Mouse (Mus musculus) kidney, adult 8-10 months (tissue): ENCODE measurements around the gene Nrsn2.

Experiments used
- DNase-seq, 2 experiments: peaks; one replicate each; pipeline ENCODE4 v3.0.0; 2022

Nrsn2 gene

DNA sequence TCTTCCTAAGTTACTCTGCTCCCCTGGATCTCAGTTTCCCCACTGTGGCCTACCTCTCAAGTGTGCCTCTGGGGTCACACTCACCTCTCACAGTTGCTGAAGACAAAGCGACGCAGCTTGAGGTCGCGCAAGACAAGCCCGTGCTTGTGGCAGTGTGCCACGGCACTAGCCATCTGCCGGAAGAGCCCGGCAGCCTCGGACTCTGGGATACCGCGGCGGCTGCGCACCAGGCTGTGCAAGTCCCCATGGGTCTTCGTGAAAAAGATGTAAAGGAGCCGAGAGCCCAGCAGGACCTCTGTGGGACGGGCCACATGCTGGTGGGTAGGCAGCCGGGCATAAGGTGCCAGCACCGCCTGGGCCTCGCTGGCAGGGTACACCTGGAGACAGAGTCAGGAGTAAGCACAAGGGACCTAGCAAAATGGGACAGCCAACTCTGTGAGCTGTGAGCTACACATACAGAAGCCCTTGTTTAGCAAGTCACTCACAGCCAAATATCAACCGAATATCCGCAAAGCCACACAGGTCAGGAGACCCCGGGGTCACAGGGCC lies 36.7 kb downstream of the Nrsn2 start:
- DNase-seq: no peak

GRCm38 (mm10) chr2:152338319-152338718 lies 38.1 kb downstream of the Nrsn2 start:
- DNase-seq: no peak

GRCm38 (mm10) chr2:152337591-152338212 lies 38.7 kb downstream of the Nrsn2 start:
- DNase-seq: peak in 1 of 2 experiments; percentile 19

- DNase-seq: peak; percentile 21 to 34
Measured at GRCm38 (mm10) chr2:152336856-152337255, 39.6 kb downstream of the Nrsn2 start.

DNA sequence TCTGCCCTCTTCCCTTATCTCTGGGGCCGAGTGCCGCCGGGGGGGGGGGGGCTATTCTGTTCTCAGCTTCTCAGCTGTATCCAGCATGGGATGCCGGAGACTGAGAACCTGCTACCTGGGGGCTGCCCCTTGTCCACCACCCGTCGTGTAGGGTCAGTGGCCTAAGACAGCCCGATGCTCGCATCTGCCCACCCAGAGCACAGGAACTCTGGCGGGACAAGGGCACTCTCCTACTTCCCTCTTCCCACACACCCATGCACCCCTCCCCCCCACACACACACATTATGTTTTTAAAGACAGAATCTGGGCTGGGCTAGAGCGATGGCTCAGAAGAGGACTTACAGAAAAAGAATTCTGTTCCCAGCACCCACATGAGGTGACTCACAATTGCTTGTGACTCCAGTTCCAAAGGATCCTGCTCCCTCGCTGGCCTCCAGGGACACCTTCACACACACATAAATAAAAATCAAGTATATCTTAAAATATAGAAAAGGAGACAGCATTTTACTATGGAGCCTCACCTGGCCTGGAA lies 41.1 kb downstream of the Nrsn2 start:
- no peak for DNase-seq

DNA sequence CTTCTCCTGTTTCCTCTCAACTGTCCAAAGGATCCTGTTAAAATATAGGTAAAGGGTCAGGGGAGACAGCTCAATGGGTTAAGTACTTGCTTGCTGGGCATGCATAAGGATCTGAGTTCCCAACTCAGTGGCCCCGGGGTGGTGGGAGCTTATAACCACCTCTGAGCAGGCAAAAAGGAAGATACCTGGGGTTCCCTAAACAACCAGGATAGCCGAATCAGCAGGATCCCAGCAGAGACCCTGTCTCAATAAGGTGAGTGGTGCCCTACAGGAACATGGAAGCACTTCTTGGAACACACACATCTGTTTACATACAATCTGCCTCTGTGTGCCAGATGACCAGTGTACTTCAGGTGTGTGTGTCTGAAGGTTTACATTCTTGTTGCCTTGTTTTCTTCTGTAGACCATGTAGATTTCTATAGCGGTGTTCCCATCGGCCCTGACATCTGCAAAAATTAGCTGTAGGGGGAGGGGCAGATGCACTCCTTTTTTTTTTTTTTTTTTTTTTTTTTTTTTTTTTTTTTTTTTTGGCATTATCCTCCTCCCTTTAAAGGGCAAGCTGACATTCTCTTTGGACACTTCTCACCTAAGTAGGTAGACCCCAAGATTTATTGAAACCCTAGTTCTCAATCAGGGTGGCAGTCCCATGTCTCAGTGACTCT lies 43.0 kb downstream of the Nrsn2 start:
- DNase-seq: no peak

- DNase-seq: peak; percentile 88 to 92
Measured at GRCm38 (mm10) chr2:152332101-152332825, 44.2 kb downstream of the Nrsn2 start, which contains the start of gene Rbck1. Gene Rbck1 (minus strand): TSS chr2:152332653.

DNA sequence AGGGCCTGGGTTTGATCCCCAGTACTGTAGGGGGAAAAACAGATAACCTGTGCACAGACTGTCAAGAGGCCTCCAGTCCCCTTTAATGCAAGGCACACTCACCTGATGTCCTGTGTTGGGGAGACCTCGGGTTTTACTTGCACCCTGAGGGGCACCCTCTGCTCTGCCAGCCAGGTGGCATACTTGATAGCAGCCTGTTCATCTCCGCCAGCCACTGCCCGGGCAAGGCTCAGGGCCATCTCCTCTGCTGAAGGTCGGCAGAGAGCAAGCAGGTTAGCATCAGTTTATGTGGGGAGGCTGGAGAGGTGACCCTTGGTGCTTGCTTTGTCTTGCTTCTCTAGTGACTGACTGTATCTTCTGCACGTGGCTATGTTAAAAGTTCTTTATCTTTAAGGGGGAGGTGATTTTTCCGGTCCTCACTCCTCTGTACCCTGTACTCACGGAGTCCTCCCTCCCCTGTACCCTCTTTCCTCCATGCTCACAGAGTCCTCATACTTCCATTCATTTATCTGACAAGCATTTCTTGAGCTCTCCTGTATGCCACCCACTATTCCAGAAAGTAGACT lies 45.5 kb downstream of the Nrsn2 start:
- DNase-seq: no peak

DNA sequence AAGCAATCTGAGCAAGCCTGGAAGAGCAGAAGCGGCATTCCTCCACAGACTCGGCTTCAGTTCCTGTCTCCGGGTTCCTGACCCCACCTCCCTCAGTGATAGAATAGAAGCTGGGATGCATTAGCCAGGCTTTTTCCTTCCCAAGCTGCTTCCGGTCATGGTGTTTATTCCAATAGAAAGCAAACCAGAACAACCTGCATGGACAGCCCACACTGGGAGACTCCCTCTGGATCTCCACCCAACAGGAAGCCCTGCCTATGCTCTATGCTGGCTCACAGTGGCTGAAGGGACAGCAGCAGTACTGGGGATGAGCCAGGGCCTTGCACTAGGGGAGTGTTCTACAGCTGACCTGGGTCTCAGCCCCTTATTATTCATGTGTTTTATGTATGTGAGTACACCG lies 48.5 kb downstream of the Nrsn2 start:
- no peak for DNase-seq

DNA sequence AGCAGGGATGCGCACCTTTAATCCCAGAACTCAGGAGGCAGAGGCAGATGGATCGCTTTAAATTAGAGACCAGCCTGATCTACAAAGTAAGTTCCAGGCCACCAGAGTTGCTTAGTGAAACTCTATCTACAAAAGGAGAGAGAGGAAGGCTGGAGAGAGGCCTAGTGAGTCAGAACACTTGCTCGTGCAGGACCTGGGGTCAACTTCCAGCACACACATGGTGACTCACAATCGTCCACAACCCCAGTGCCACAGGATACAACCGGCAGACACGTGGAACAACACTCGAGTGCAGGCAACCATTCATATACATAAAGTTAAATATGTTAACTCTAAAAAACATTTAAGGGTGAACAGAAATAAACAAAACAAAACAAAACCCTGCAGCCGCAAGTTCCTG lies 49.8 kb downstream of the Nrsn2 start:
- no peak for DNase-seq

GRCm38 (mm10) chr2:152326157-152326556 lies 50.3 kb downstream of the Nrsn2 start:
- DNase-seq: no peak

DNA sequence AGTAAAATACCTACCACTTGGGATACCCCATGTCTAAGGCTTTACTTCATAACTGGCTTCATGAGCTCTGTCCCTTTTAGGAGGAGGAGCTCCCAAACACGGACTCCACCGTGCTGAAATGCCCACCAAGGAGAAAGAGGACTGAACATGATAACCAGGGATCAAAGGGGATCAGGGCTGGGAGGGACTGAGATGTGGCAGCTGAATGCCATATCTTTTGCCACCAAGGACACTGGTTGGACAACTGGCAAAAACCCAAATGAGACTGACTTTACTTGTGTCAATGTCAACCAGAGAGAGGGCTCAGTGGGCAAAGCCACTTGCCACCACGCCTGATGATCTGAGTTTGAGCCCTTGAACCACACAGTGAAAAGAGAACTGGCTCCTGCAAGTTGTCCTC lies 51.6 kb downstream of the Nrsn2 start:
- no peak for DNase-seq

GRCm38 (mm10) chr2:152323971-152324370 lies 52.5 kb downstream of the Nrsn2 start:
- no peak for DNase-seq

- DNase-seq: no peak
Measured at GRCm38 (mm10) chr2:152322198-152322597, 54.2 kb downstream of the Nrsn2 start.

DNA sequence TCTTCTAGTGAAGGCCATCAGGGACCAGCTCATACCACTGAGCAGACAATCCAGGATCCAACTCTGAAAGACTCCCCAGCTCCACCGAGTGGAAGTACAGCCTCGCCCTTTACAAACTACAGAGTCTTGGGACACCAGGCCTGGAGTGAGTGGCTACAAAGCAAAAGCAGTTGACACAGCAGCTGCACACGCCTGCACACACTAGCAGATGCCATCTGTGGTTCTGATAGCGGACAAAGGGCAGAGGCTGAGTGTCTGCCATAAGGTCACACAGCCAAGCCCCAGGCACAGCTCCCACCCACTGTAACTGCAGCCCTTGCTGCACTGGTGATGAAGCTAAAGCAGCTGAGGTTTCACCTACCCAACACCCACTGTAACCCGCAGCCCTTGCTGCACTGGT lies 54.9 kb downstream of the Nrsn2 start:
- DNase-seq: no peak
